Mouse (Mus musculus) macrophage (primary cell): ENCODE data around the gene Pin1rt1. TPM values are rescaled to one million over a fixed set of nuclear protein-coding genes. Genes with fewer than 3 reads are reported as not detected.
A peak's percentile ranks its signal among the peaks of the same experiment; 100 is the strongest.

Experiments used
- H3K27ac ChIP-seq: fragments of 350-480 bp; formaldehyde crosslinking; 2 replicates; pipeline ENCODE4 v1.9.0; 2021
- H3K36me3 ChIP-seq: fragments of 350-480 bp; formaldehyde crosslinking; 2 replicates; pipeline ENCODE4 v1.9.0; 2021; ENCODE audit errors: inconsistent target
- H3K4me3 ChIP-seq: fragments of 350-480 bp; formaldehyde crosslinking; 2 replicates; pipeline ENCODE4 v1.9.0; 2021; ENCODE audit errors: inconsistent target
- H3K79me2 ChIP-seq: fragments of 350-480 bp; formaldehyde crosslinking; 2 replicates; pipeline ENCODE4 v1.9.0; 2021; ENCODE audit errors: inconsistent target
- WGBS: methylation state at CpG from one replicate; pipeline ENCODE4 v1.1.7; 2026; ENCODE audit warnings: inconsistent platforms; ENCODE audit not compliant: missing documents; 5-methylcytosine and 5-hydroxymethylcytosine counted together
- polyA plus RNA-seq: library from polyadenylated mRNA; stranded (reverse); fragments of 250-400 nt; gene quantifications from 3 replicates; pipeline ENCODE4 v1.2.4, GENCODE M21; 2018; ENCODE audit warnings: inconsistent platforms

Gene Pin1rt1
- polyA plus RNA-seq, 1 experiment from 2014 or later: not detected

DNA sequence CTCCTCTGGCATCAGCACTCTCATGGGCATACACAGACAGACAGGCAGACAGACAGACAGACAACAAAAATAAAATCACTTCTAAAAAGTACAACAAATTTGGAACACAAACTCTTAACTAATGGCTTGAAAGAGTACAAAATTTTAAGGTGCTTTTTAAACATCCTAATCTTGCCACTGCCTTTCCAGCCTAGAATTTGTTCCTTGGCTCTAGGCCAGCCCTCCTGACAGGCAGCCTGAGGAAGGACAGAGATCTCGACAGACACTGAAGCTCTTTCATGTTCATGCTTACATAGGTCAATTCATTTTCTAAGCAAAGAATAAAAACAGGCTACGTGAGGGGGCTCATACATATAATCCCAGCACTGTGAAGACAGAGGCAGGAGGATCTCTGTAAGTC is 23.6 kb downstream of the Pin1rt1 start:
- Histone ChIP-seq H3K36me3 (no peaks in the 10 kb centered on the region), H3K27ac (peak overlapping the region; percentile 19; the same call in 1 of the 2 replicates), H3K79me2 (no peaks in the 10 kb centered on the region), H3K4me3 (no peak overlapping the region)
- 68% methylated on average over 2 of the region's 2 CpGs for WGBS

DNA sequence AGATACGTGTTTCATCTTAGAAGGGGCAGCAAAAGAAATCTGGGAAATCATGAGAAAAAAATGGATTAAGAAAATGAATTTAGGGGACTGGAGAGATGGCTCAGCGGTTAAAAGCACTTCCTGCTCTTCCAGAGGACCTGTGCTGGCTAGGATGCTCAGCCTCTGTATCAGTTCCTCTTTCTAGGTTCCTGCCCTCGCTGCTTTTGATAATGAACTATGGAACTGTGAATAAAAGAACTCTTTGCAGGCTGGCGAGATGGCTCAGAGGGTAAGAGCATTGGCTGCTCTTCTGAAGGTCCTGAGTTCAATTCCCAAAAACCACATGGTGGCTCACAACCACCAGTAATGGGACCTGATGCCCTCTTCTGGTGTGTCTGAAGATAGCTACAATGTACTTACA is 25.5 kb downstream of the Pin1rt1 start:
- H3K36me3 ChIP-seq: no peaks in the 10 kb centered on the region

DNA sequence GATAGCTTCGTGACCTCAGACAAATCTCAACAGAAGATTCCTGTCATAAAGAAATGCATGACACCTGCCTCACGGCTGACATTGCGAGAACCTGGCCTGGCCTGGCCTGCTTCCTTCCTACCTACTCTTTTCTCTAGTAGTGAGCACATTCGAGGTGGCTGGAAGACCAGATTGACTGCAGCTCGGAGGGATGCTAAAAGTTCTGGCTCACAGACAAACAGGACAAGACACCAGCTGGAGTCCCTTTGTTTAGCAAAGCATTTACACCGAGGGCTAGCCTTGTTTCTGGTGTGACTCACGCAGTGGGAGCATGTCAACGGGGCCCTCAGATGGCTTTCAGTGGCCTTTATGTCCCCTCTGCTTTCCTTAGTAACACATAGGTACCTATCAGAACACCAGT is 27.5 kb downstream of the Pin1rt1 start:
- H3K4me3 ChIP-seq: no peak overlapping the region
- WGBS: 93% methylated on average over 8 of the region's 8 CpGs
- H3K36me3 ChIP-seq: peaks cover 11% of the 10 kb centered on the region
- H3K79me2 ChIP-seq: no peaks in the 10 kb centered on the region
- no peak overlapping the region for H3K27ac ChIP-seq

More for the DNA sequence above, 25.5 kb downstream of the Pin1rt1 start:
- H3K27ac ChIP-seq: no peak overlapping the region
- 4% methylated on average over 4 of the region's 4 CpGs for WGBS
- no peaks in the 10 kb centered on the region for H3K79me2 ChIP-seq
- no peak overlapping the region for H3K4me3 ChIP-seq

DNA sequence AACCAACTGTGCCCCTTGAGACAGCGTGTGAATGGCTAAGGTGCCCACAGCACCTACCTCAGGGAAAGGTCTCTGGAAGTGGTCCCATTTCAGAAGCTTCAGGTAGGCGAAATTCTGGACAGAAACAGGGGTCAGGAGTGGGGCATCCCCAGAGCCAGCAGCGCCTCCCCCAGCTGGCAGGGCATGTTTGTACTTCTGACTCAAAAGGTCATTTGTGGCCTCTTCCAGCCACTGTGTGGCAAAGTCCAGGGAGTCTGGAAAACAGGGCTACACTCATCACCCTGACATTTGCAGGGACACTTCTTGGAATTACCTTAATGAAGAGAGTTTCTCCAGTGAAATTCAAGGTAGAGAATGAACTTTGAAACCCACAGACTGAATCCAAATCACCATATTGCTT is 27.9 kb downstream of the Pin1rt1 start:
- Histone ChIP-seq H3K4me3 (no peak overlapping the region), H3K79me2 (no peaks in the 10 kb centered on the region), H3K36me3 (peaks cover 15% of the 10 kb centered on the region), H3K27ac (no peak overlapping the region)
- 95% methylated on average over 3 of the region's 3 CpGs for whole genome bisulfite sequencing

DNA sequence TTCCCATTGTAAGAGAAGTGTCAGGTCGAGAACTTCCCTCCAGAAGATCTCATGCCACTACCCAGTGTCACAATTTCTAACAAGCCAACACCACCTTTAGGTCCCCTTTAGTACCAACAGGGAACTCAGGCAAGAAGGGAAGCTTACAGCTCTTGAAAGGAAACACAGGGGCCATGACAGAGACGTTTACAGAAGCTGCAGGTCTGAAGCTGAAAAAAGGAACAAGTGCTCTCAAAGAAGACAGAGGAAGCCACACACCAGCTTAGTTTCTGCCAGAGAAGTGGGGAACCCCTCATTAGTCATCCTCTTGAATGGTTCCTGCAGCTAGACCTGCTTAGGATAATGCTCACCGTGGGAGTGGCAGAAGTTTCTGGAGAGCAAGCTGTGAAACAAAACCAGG is 28.9 kb downstream of the Pin1rt1 start:
- 3% methylated on average over 3 of the region's 3 CpGs for WGBS
- H3K79me2 ChIP-seq: no peaks in the 10 kb centered on the region
- H3K4me3 ChIP-seq: no peak overlapping the region
- peaks cover 23% of the 10 kb centered on the region for H3K36me3 ChIP-seq
- no peak overlapping the region for H3K27ac ChIP-seq

DNA sequence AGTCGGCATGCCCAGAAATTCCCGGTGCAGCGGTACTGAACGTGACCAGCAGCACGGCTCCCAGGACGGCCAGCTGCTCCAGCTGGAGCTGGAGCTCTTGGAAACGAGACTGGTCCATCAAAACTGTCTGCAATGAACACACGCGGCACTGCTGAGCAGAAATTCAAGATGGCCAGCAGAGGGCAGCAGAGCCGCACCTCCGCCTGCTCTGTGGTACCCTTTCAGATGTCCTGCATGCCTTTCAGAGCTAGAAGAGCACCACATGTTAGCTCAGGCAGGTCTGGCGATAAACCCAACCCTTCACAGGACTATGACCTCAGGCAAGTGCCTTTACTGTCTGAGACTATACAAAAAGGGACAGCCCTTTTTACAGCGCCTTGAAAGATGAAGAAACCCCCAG is 30.8 kb downstream of the Pin1rt1 start:
- Histone ChIP-seq H3K4me3 (no peak overlapping the region), H3K27ac (no peak overlapping the region), H3K36me3 (peaks cover 38% of the 10 kb centered on the region), H3K79me2 (no peaks in the 10 kb centered on the region)
- 19% methylated on average over 13 of the region's 13 CpGs for WGBS

DNA sequence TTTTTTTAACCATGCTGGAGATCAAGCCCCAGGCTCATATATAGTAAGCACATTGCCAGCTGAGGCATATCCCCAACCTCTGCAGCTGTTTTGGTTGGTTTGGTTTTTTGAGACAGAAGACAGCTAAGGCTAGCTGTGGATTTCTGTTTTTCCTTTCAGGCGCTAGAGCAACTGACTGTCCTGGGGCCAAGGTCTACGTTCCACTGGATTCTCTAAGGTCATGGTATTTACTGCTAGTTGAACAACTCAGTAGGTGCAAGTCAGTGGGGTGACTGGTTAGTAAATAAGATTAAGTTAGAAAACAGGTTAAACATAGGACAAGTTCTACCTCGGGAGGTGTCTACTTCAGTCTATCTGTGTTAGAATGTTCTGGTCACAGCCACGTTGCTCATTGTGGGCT is 31.4 kb downstream of the Pin1rt1 start:
- H3K36me3 ChIP-seq: peaks cover 38% of the 10 kb centered on the region
- no peak overlapping the region for H3K4me3 ChIP-seq
- WGBS: 94% methylated on average over 4 of the region's 4 CpGs
- H3K27ac ChIP-seq: no peak overlapping the region
- no peaks in the 10 kb centered on the region for H3K79me2 ChIP-seq

DNA sequence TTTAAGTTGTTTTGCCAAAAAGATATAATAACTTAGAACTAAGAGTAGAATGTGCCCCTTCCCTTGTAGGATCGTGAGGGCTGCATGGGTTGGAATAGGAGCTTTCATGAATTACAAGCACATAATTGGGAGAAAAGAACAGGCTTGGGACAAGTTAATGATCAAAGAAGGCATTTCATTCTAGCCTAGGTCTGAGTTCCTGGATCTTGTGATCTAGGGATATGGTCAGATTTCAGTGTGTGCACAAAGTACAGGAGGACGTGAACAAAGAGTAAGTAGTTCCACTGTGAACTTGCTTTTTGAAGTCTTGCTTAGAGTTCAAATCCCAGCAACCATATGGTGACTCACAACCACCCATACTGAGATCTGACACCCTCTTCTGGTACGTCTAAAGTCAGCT is 38.9 kb downstream of the Pin1rt1 start:
- Histone ChIP-seq H3K36me3 (peaks cover 19% of the 10 kb centered on the region; the same call in 1 of the 2 replicates), H3K27ac (no peak overlapping the region), H3K4me3 (no peak overlapping the region), H3K79me2 (no peaks in the 10 kb centered on the region)
- WGBS: 98% methylated on average over 3 of the region's 3 CpGs

DNA sequence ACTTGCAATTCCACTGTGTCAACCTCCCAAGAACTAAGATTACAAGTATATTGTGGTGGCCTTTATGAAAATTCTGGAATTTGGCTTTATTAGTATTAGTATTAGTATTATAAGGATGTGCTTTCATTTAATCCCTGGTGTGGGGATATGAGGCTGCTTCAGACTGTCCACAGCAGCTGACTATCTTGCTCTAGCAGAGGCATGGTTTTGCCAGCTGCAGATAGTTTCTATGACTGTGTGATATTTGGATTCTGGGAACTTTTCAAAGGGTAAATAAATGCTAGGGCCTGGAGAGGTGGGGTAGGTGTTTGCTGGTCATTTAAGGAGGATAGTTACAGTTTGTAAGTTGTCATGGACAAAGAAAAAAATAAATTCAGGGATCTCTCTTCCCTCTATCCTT is 44.5 kb downstream of the Pin1rt1 start:
- H3K4me3 ChIP-seq: no peak overlapping the region
- H3K27ac ChIP-seq: no peak overlapping the region
- no peaks in the 10 kb centered on the region for H3K79me2 ChIP-seq
- no peaks in the 10 kb centered on the region for H3K36me3 ChIP-seq

DNA sequence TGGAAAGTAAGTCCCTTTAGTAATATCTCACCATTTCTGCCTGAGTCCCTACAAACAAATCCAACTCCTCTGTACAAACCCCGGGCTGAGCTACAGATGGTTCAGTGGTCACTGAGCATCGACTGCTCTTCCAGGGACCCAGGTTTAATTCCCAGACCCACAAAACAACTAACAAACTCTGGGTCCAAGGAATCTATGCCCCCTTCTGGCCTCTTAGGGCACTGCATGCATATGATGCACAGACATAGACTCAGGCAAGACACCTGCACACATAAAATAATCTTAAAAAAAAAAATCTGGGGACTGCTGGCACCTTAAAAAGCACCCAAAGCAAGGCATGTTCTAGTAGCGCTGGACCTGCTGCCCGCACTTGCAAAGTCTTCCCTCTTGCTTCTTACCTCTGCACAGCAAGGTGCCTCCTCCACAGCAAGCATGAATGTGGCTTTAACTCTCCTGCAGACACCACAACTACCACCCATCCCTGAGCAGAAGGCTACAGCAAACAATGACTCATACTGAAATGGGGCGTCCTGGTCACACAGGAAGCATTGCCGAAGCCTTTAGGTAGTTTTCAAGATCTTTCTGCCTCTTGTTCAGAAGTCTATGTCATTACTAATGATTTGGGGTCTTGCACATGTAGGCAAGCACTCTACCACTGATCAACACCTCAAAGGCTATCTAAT is 46.9 kb downstream of the Pin1rt1 start:
- Histone ChIP-seq H3K36me3 (peaks cover 15% of the 10 kb centered on the region), H3K27ac (no peak overlapping the region), H3K79me2 (no peaks in the 10 kb centered on the region), H3K4me3 (no peak overlapping the region)
- 93% methylated on average over 6 of the region's 6 CpGs for WGBS

Other genes with a start within 250 kb of the Pin1rt1 start
- 25.7 to 41.6 TPM (median 34.0 TPM) in 3 replicates for gene Hipk3, start 221.9 kb downstream of the Pin1rt1 start, polyA plus RNA-seq
- 18.9 to 20.6 TPM (median 19.9 TPM) in 3 replicates for gene Cstf3, start 125.9 kb downstream of the Pin1rt1 start, polyA plus RNA-seq
- gene Tcp11l1, start 4.2 kb downstream of the Pin1rt1 start, polyA plus RNA-seq: 22.5 to 32.0 TPM (median 24.4 TPM) in 3 replicates
- gene Depdc7, start 26.5 kb upstream of the Pin1rt1 start, polyA plus RNA-seq: 7.6 to 10.3 TPM (median 7.7 TPM) in 3 replicates
- gene Qser1, start 100.4 kb upstream of the Pin1rt1 start, polyA plus RNA-seq: 5.0 to 8.2 TPM (median 7.5 TPM) in 3 replicates
- gene Prrg4, start 133.5 kb upstream of the Pin1rt1 start, polyA plus RNA-seq: 0.24 to 1.00 TPM (median 0.80 TPM) in 3 replicates
- 2.7 to 9.5 TPM (median 3.4 TPM) in 3 replicates for gene Ccdc73, start 151.4 kb upstream of the Pin1rt1 start, polyA plus RNA-seq